Mouse (Mus musculus): ENCODE data around the gene Zpbp.

DNA sequence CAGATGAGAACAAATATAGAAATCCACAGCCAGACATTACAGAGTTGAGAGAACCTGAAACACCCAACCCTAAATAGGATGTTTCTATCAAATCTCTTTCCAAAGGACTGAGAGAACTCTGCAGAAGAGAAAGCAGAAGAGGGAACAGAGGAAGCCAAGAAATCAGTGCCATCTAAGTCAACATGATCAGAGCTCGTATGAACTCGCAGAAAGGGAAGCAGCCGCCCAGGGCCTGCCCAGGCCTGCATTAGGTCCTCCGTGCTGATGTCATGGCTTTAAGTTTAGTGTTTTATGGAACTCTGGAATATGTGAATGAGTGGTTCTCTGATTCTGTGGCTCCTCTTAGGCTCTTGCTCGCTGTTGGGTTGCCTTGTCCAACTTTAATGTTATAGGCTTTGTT lies 48.0 kb downstream of the Zpbp start:
- TF ChIP-seq CTCF (IDR thresholded peaks at IDR 0.05; ENCODE audit: low read depth) (no peak), EP300 (optimal IDR thresholded peaks at IDR 0.05) (no peak)

Measured in stomach, postnatal 0 days (tissue).